Mouse (Mus musculus) thymus, postnatal 10 days (tissue): ENCODE measurements at regions not wholly inside any gene's neighbourhood (a gene's known extent, or its start where the extent isn't known, plus 50 kb on each side); places are given as distances from the start of the nearest gene placed in this dataset.
"Not testable (repeated sequence)": the region's sequence is repeated elsewhere in the genome, so short reads cannot be mapped to it uniquely, and the experiment has no call there.

Source experiments
- DNase-seq, 2 experiments: peaks; one replicate each; pipeline ENCODE4 v3.0.0; 2021; ENCODE audit warnings: low spot score in 2 of 2

GRCm38 (mm10) chr10:117478202-117478930, 98.6 kb upstream of the Cpsf6 start:
- DNase-seq: no peak

GRCm38 (mm10) chr10:117477331-117478201, 97.8 kb upstream of the Cpsf6 start:
- no peak for DNase-seq

- no peak for DNase-seq
These were observed 95.5 kb upstream of the Cpsf6 start for GRCm38 (mm10) chr10:117475086-117475945.

- DNase-seq: no peak
These were observed 94.7 kb upstream of the Cpsf6 start for GRCm38 (mm10) chr10:117474351-117475085.

- DNase-seq: no peak
These were observed 93.7 kb upstream of the Cpsf6 start for GRCm38 (mm10) chr10:117473471-117473870.

- no peak for DNase-seq
These were observed 92.7 kb upstream of the Cpsf6 start for GRCm38 (mm10) chr10:117472568-117472930.

- no peak for DNase-seq
These were observed 92.2 kb upstream of the Cpsf6 start for GRCm38 (mm10) chr10:117471818-117472567.

GRCm38 (mm10) chr10:117471036-117471817, 91.4 kb upstream of the Cpsf6 start:
- DNase-seq: no peak

- no peak for DNase-seq
These were observed 90.7 kb upstream of the Cpsf6 start for GRCm38 (mm10) chr10:117470481-117470880.

GRCm38 (mm10) chr10:117469573-117470090, 89.8 kb upstream of the Cpsf6 start:
- no peak for DNase-seq

- no peak for DNase-seq
These were observed 89.2 kb upstream of the Cpsf6 start for GRCm38 (mm10) chr10:117468931-117469572.

GRCm38 (mm10) chr10:117468381-117468780, 88.6 kb upstream of the Cpsf6 start:
- no peak for DNase-seq

GRCm38 (mm10) chr10:117467161-117467560, 87.3 kb upstream of the Cpsf6 start:
- no peak for DNase-seq

- no peak for DNase-seq
These were observed 86.6 kb upstream of the Cpsf6 start for GRCm38 (mm10) chr10:117466391-117466790.

- DNase-seq: no peak
These were observed 85.9 kb upstream of the Cpsf6 start for GRCm38 (mm10) chr10:117465671-117466250.

- DNase-seq: no peak
These were observed 85.3 kb upstream of the Cpsf6 start for GRCm38 (mm10) chr10:117465058-117465660.

- DNase-seq: not testable (repeated sequence)
These were observed 84.5 kb upstream of the Cpsf6 start for GRCm38 (mm10) chr10:117464331-117464730.

- no peak for DNase-seq
These were observed 83.8 kb upstream of the Cpsf6 start for GRCm38 (mm10) chr10:117463636-117464035.
